Mouse (Mus musculus) liver, embryonic 14.5 days (tissue): ENCODE data around the gene BC055324.

Experiments
- CTCF ChIP-seq: IDR thresholded peaks from 2 replicates; pipeline ENCODE4 v1.5.1; 2016; ENCODE audit warnings: antibody characterized with exemption, low read depth, control low read depth
- EP300 ChIP-seq: IDR thresholded peaks from 2 replicates; pipeline ENCODE4 v1.6.1; 2016; ENCODE audit warnings: antibody characterized with exemption, low read depth

DNA sequence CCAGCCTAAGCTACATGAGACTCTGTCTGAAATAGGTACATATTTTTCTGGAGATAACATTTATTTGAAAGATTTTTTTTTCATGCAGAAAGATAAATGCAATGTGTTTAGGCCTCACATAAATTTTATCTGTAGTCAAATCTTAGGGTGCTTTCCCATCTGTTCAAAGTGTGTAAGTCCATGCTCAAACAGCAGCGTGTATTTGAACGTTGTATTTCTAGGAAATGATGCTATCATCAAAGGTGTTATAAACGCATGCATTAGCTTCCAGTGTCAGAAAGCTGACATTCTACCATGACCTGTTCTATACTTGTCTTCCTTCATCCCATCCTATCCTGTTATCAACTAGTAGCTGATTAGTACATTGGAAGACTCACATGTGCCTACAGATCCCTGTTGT lies 91.2 kb downstream of the BC055324 start:
- TF ChIP-seq CTCF (no peak), EP300 (no peak)
